Mouse (Mus musculus) G1E (cell line): ENCODE data around the gene Cyfip1. TPM values are rescaled to one million over a fixed set of nuclear protein-coding genes. Genes with fewer than 3 reads are reported as not detected.

Experiments used
- ATAC-seq: 2 replicates; pipeline ENCODE4 v1.8.0; 2016; ENCODE audit warnings: mild to moderate bottlenecking; ENCODE audit not compliant: insufficient number of reproducible peaks, poor library complexity, low FRiP score, severe bottlenecking; ENCODE audit errors: extremely low read depth
- DNase-seq: peaks from one replicate; pipeline ENCODE4 v3.0.0; 2012; ENCODE audit warnings: low spot score
- H3K27me3 ChIP-seq: 2 replicates; pipeline ENCODE4 v1.6.1; 2012; ENCODE audit warnings: mild to moderate bottlenecking, low read length, inconsistent platforms; ENCODE audit not compliant: insufficient read depth
- H3K36me3 ChIP-seq: replicated peaks from 2 replicates; pipeline ENCODE3; 2012; ENCODE audit warnings: mild to moderate bottlenecking, inconsistent platforms
- H3K4me1 ChIP-seq: 2 replicates; pipeline ENCODE4 v1.6.1; 2012; ENCODE audit warnings: low read depth, low read length, inconsistent platforms, mixed read lengths; ENCODE audit not compliant: insufficient read depth
- H3K4me3 ChIP-seq: 2 replicates; pipeline ENCODE4 v1.5.1; 2012; ENCODE audit warnings: low read depth, mild to moderate bottlenecking, inconsistent platforms, low read length, moderate library complexity, mixed read lengths
- H3K9me3 ChIP-seq: replicated peaks from 2 replicates; pipeline ENCODE4 v1.6.1; 2012; ENCODE audit warnings: inconsistent platforms
- CTCF ChIP-seq: IDR thresholded peaks from 2 replicates; pipeline ENCODE4 v1.5.1; 2012; ENCODE audit warnings: low read depth, low read length, inconsistent platforms, mixed read lengths
- GATA1 ChIP-seq: IDR thresholded peaks from 2 replicates; pipeline ENCODE4 v1.6.1; 2012; ENCODE audit warnings: borderline replicate concordance, low read length, inconsistent platforms, mixed read lengths
- GATA2 ChIP-seq: IDR thresholded peaks from 2 replicates; pipeline ENCODE4 v1.6.1; 2012; ENCODE audit warnings: low read depth, low read length, inconsistent platforms, borderline replicate concordance
- POLR2AphosphoS5 ChIP-seq: IDR thresholded peaks from 2 replicates; pipeline ENCODE4 v1.6.1; 2012; ENCODE audit warnings: low read depth, low read length, inconsistent platforms; ENCODE audit not compliant: insufficient replicate concordance
- TAL1 ChIP-seq: conservative IDR thresholded peaks from 2 replicates; pipeline ENCODE4 v1.6.1; 2012; ENCODE audit warnings: low read depth, low read length, inconsistent platforms, mixed read lengths
- polyA plus RNA-seq: library from polyadenylated mRNA; stranded (reverse); fragments of >175 nt; gene quantifications from 2 replicates; pipeline ENCODE4 v1.2.3, GENCODE M21; 2012
- total RNA-seq, 2 experiments: library from RNA; stranded (forward) in 1 of 2; stranded (reverse) in 1 of 2; fragments of 200-1000 nt in 1 of 2; fragments of >200 nt in 1 of 2; fragmentation: Nextera tagmentation in 1 of 2; gene quantifications; 2 replicates each; pipeline ENCODE4 v1.2.3; 2014 to 2017

Gene Cyfip1
- total RNA-seq (2014; fragmentation: Nextera tagmentation) = 45.4 and 70.8 TPM in 2 replicates
- 53.8 and 60.7 TPM in 2 replicates for total RNA-seq (2017)
- 27.2 and 39.0 TPM in 2 replicates for polyA plus RNA-seq

DNA sequence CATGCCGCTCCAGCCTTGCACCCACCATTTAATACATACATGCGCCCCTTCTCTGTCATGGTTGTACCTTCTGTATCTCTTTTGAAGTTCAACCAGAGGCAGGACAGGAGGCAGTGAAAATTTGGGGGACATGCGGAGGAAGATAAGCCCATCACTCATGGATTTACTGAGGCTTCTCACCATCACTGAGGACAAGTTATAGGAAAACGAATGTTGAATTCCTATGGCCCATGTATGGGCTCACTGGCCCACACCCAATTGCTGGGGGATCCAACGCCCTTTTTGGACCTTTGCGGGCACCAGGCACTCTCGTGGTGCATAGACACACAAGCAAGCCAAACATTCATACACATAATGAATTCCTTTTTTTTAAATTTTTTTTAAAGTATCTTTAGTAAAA lies at the start of gene Cyfip1:
Gene Cyfip1 (plus strand): TSS at position 301 of the 400 bp plus-strand sequence.
- H3K36me3 ChIP-seq = peaks cover 5% of the 10 kb centered on the region
- H3K4me1 ChIP-seq = peaks cover 12% of the 10 kb centered on the region
- no peaks in the 10 kb centered on the region for H3K27me3 ChIP-seq
- no peak for DNase-seq
- ATAC-seq = no peak
- peak within 1 kb of the TSS; percentile 90 for H3K4me3 ChIP-seq
- no peak for TF ChIP-seq POLR2AphosphoS5
- no peak for TF ChIP-seq CTCF
- H3K9me3 ChIP-seq = no peaks in the 10 kb centered on the region

DNA sequence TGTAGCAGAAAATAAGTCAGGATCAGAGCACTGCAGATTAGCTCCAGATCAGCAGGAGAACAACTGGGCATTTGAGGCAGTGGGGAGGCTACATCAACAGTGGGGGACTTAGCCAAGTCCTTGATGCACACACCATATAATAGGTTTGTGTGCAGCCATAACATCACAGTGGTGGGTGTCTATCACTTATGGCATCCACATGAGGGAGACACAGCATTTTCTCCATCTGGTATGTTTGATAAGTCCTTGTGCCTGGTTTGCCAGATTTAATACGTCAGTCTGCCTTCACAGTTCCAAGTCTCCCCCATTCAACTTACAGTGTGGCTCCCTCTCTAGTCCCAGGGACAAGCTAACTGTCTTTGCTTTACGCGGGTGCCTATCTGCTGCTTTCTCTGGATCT lies 49.3 kb upstream of the Cyfip1 start:
- Histone ChIP-seq H3K27me3 (peaks cover 5% of the 10 kb centered on the region), H3K9me3 (no peaks in the 10 kb centered on the region), H3K4me3 (no peak overlapping the region), H3K4me1 (peaks cover 32% of the 10 kb centered on the region), H3K36me3 (peaks cover 18% of the 10 kb centered on the region)
- no peak for ATAC-seq
- TF ChIP-seq GATA2 (no peak), CTCF (no peak), POLR2AphosphoS5 (no peak), GATA1 (no peak), TAL1 (no peak)
- no peak for DNase-seq

DNA sequence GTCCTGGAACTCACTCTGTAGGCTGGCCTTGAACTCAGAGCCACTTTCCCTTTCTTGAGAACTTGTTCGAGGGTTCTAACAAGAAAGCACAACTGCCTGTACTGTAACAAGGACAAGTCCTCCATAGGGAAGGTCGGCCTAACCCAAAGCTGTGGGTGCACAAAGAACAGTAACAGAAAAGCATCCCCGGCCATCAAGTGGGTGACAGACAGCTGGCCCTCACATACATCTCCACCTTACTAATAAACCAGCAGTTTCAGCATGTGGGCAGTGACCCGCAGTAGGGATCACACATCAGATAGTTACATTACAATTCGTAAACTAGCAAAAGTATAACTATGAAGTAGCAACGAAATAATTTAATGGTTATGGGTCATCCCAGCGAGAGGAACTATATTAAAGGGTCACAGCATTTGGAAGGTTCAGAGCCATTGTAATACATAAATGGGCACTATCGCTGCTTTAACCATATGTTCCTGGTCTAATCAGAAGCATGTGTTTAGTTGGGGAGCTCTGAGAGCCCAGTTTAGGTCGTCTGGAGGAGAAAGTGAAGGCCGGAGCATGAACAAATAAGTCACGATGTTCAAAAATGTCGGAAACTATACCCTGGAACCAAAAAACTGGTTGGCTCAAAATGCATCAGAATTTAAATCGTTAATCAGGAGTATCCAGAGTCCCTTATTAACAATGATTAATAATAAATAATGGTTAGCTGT lies 48.2 kb upstream of the Cyfip1 start:
- TF ChIP-seq POLR2AphosphoS5 (no peak), CTCF (no peak), GATA2 (no peak), TAL1 (no peak), GATA1 (no peak)
- ATAC-seq (no peak), DNase-seq (no peak)
- peaks cover 28% of the 10 kb centered on the region for H3K36me3 ChIP-seq
- peaks cover 4% of the 10 kb centered on the region for H3K27me3 ChIP-seq
- H3K4me3 ChIP-seq = peak overlapping the region; percentile 94
- no peaks in the 10 kb centered on the region for H3K9me3 ChIP-seq
- H3K4me1 ChIP-seq = peaks cover 32% of the 10 kb centered on the region

DNA sequence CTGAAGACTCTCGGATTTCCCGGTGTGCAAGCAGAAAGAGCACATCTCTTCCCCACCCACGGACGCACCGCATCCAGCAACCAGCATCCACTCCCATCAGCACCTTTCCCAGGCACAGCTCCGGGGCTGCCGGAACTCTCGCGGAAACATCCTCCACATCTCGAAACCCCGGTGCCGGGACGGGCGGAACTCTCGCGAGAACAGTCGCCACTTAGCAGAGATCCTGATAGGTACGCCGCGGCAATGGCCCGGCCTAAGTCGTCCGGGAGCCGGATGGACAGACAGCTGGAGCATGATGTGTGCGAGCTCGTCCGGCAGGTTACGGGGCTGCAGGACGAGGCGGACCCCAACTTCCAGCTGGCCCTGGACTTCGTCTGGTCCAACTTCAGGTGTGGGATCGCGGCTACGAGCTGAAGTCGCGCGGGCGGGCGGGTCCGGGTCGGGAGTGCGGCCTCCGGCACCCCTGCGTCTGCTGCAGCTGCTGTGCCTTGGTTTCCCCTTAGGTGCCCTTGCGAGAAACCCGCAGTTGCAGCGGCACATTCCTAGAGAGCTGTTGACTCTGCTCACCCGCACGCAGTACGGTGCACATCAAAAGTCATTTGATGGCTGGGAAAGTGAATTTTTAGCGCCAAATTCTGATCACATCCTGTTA lies 47.5 kb upstream of the Cyfip1 start, which contains the start of gene Tubgcp5:
Gene Tubgcp5 (plus strand): TSS at position 203 of the 652 bp plus-strand sequence.
- H3K9me3 ChIP-seq = no peaks in the 10 kb centered on the region
- H3K4me3 ChIP-seq = peak within 1 kb of the TSS; percentile 94
- H3K4me1 ChIP-seq = peaks cover 32% of the 10 kb centered on the region
- DNase-seq (peak; percentile 99), ATAC-seq (peak; percentile 99)
- peaks cover 34% of the 10 kb centered on the region for H3K36me3 ChIP-seq
- TF ChIP-seq GATA1 = no peak
- no peak for TF ChIP-seq GATA2
- TF ChIP-seq TAL1 = no peak
- no peak for TF ChIP-seq POLR2AphosphoS5
- no peak for TF ChIP-seq CTCF
- no peaks in the 10 kb centered on the region for H3K27me3 ChIP-seq

DNA sequence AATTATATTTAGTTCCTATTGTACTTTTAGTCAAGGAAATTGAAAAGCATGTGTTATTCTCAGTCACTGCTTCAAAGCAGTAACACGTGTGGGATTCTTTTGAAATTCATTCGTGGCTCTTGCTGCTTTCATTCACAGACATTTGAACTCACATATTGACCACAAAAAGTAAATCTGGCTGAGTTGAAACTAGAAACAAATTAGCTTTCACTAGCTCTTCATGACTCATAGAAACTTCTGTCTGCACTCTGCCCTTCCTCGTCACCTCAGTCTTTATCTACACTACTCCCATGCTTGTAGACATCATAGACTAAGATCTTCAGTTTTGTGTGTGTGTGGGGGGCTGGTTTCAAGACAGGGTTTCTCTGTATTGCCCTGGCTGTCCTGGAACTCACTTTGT lies 41.6 kb upstream of the Cyfip1 start:
- H3K9me3 ChIP-seq = no peaks in the 10 kb centered on the region
- ATAC-seq = no peak
- no peak for DNase-seq
- H3K27me3 ChIP-seq = no peaks in the 10 kb centered on the region
- no peak overlapping the region for H3K4me3 ChIP-seq
- TF ChIP-seq POLR2AphosphoS5 = no peak
- no peak for TF ChIP-seq GATA1
- TF ChIP-seq CTCF = no peak
- TF ChIP-seq GATA2 = no peak
- TF ChIP-seq TAL1 = no peak
- peaks cover 86% of the 10 kb centered on the region for H3K36me3 ChIP-seq
- H3K4me1 ChIP-seq = peaks cover 15% of the 10 kb centered on the region

DNA sequence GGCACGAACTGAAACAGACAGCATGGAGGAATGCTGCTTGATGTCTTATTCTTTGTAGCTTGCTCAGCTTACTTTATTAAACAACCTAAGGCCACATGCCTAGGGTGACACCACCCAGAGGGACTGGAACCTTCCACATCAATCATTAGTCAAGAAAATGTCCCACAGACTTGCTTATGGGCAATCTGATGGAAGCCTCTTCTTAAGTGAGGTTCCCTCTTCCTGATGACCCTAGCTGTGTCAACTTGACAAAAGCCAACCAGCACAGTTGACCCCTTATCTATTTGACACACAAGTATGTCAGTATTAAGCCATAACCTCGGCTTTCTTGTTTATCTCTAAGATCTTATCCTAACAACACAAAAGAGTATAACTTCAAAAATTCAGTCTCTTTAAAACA lies 31.6 kb upstream of the Cyfip1 start:
- TF ChIP-seq TAL1 = no peak
- TF ChIP-seq CTCF = no peak
- TF ChIP-seq GATA2 = no peak
- TF ChIP-seq POLR2AphosphoS5 = no peak
- no peak for TF ChIP-seq GATA1
- no peak overlapping the region for H3K4me3 ChIP-seq
- no peaks in the 10 kb centered on the region for H3K9me3 ChIP-seq
- ATAC-seq (peak; percentile 79), DNase-seq (peak; percentile 13)
- peaks cover 83% of the 10 kb centered on the region for H3K36me3 ChIP-seq
- H3K4me1 ChIP-seq = peaks cover 20% of the 10 kb centered on the region
- H3K27me3 ChIP-seq = no peaks in the 10 kb centered on the region

DNA sequence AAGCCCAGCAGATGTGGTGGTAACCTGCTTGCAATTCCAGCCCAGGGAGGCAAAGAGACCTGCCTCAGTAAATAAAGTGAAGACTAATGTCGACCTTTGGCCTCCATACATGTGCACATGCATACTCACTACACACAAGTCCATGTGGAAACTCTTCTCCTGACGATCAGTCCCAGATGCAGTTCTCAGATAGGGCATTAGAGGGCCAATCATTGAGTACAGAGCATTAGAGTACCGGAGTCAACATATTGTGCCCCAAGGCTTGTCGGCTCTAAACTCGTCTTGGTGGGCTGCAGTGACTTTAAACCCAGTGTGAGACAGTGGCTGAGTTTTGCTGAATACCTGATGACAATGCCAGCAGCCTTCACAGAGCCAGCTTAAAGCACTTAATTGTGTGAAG lies 17.1 kb upstream of the Cyfip1 start:
- no peak overlapping the region for H3K4me3 ChIP-seq
- DNase-seq (no peak), ATAC-seq (no peak)
- peaks cover 91% of the 10 kb centered on the region for H3K36me3 ChIP-seq
- no peak for TF ChIP-seq TAL1
- no peaks in the 10 kb centered on the region for H3K9me3 ChIP-seq
- no peaks in the 10 kb centered on the region for H3K27me3 ChIP-seq
- peaks cover 6% of the 10 kb centered on the region for H3K4me1 ChIP-seq
